17 mouse cellular contexts compared by ENCODE assay signal in genomic region chr16:3951141-3951540, GRCm38 (mm10).
"Had no signal": no experiment of that assay in that cellular context is flagged by ENCODE, and none has a peak within 500 bp of the region (broad histone marks: within the 10 kb centered on the region; RNA-seq: fewer than 3 reads in every experiment).

No protein-coding gene starts in this region.

- DNase-seq: lung, adult 18-20 months; lung, embryonic 14.5 days; lung, postnatal 10 days; lung, postnatal 4 days; retina, postnatal 1 day; right cerebral cortex, adult 18-20 months; thymus, adult 2 months; thymus, postnatal 25 days; thymus, postnatal 4 days had no signal

- H3K9ac ChIP-seq: lung, embryonic 14.5 days; midbrain, embryonic 13.5 days; midbrain, embryonic 15.5 days; neural tube, embryonic 13.5 days; neural tube, embryonic 15.5 days; stomach, embryonic 15.5 days had no signal

- H3K4me3 ChIP-seq: megakaryocyte, embryonic 14.5 days; midbrain, embryonic 13.5 days; midbrain, embryonic 15.5 days; neural tube, embryonic 13.5 days; neural tube, embryonic 15.5 days; stomach, embryonic 15.5 days had no signal

- H3K36me3 ChIP-seq: midbrain, embryonic 13.5 days; midbrain, embryonic 15.5 days; neural tube, embryonic 13.5 days; neural tube, embryonic 15.5 days; stomach, embryonic 15.5 days had no signal

- H3K4me1 ChIP-seq: midbrain, embryonic 13.5 days; midbrain, embryonic 15.5 days; neural tube, embryonic 13.5 days; neural tube, embryonic 15.5 days; stomach, embryonic 15.5 days had no signal

- H3K4me2 ChIP-seq: lung, embryonic 14.5 days; midbrain, embryonic 11.5 days; midbrain, embryonic 13.5 days; midbrain, embryonic 15.5 days; neural tube, embryonic 13.5 days; neural tube, embryonic 15.5 days; stomach, embryonic 15.5 days had no signal

- H3K9me3 ChIP-seq: midbrain, embryonic 13.5 days; midbrain, embryonic 15.5 days; neural tube, embryonic 13.5 days; neural tube, embryonic 15.5 days; stomach, embryonic 15.5 days had no signal

- H3K27ac ChIP-seq: midbrain, embryonic 13.5 days; midbrain, embryonic 15.5 days; neural tube, embryonic 13.5 days; neural tube, embryonic 15.5 days; stomach, embryonic 15.5 days; stomach, postnatal 0 days had no signal

- ATAC-seq: midbrain, embryonic 13.5 days; midbrain, embryonic 15.5 days had no signal

- H3K27me3 ChIP-seq: megakaryocyte, embryonic 14.5 days; midbrain, embryonic 13.5 days; midbrain, embryonic 15.5 days; neural tube, embryonic 13.5 days; neural tube, embryonic 15.5 days; stomach, embryonic 15.5 days had no signal
